Mouse (Mus musculus): ENCODE measurements around the gene Dpf2. TPM values are rescaled to one million over a fixed set of nuclear protein-coding genes. Genes with fewer than 3 reads are reported as not detected.
A peak's percentile ranks its signal among the peaks of the same experiment; 100 is the strongest.

Dpf2 gene
- polyA plus RNA-seq, 1 experiment from 2014 or later, result 131 TPM

DNA sequence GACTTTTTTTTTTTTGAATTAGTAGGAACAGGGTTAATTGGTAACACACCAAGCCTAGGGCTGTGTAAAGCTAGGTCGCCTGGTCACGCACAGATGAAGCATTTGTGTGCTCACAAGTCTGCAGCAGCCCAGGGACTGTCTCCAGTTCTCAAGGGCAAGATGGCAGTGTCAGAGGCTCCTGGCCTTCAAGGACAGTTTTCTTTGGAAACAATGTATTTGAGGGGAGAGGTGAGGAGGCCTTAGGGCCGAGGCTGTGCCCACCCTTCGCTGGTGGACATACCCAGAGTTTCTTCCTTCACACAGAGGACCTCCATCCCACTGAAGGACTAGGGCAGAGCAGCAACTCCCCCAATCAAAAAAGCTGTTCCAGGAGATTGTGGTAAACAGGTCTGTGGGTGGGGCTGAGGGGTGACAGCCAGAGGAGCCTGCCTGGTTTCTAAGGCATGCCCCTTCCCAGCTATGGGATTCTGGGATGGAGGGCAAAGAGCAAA is 65.5 kb downstream of the Dpf2 start:
- peak overlapping the region; percentile 49; the same call in 1 of the 2 replicates for H3K9ac ChIP-seq (ENCODE audit: low read length)
- WGBS, result 65% methylated on average over 4 of the region's 4 CpGs

DNA sequence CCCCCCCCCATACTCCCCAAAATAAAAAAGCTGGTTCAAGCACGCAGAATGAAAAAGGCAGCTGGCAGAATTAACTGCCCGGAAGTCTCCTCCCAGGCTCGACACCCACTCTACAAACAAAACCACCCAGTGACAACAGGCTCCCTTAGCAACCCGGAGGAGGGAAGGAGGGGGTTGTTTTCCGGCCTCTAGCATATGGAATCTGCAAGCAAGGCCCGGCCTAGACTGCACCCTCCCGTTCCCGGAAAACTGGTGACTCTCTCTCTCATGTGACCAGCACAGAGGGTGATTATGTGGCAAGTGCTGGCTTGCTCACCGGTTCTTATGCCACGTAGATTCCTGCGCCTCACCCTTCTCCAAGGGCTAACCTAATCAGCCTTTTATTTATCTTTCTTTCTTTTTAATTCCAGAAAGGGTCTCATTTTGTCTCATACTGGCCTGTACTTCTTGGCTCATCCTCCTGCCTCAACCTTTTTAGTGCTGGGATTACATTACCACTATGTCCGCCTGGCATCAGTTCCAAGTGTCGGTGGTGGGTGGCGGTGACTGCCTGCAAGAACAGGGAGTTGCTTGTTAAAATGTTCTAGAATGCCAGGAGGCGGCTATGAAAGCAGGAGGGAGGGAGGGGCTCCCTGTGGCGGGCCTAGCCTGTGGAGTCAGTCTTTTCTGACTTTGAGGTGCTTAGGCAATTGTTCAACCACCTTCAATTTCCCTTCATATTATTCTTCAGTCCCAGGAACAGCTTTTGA is 66.1 kb downstream of the Dpf2 start:
- peak; percentile 73 for ATAC-seq (replicated peaks; ENCODE audit: low FRiP score, low TSS enrichment, low read depth)

More for the DNA sequence above, 65.5 kb downstream of the Dpf2 start:
- Histone ChIP-seq H3K36me3 (ENCODE audit: control insufficient read depth, insufficient read depth, low read length) (peaks cover 9% of the 10 kb centered on the region; the same call in 1 of the 2 replicates), H3K27me3 (replicated peaks; ENCODE audit: control insufficient read depth, insufficient read depth, low read length) (no peaks in the 10 kb centered on the region), H3K4me1 (replicated peaks; ENCODE audit: control insufficient read depth, insufficient read depth, low read length) (peaks cover 61% of the 10 kb centered on the region), H3K4me2 (ENCODE audit: low read length) (peak overlapping the region; percentile 72), H3K27ac (ENCODE audit: low read depth) (peak overlapping the region; percentile 98), H3K9me3 (ENCODE audit: control insufficient read depth, low read length) (no peaks in the 10 kb centered on the region), H3K4me3 (ENCODE audit: low read depth, low read length) (no peak overlapping the region)
- ATAC-seq (replicated peaks; ENCODE audit: low FRiP score, low TSS enrichment, low read depth) (no peak), DNase-seq (ENCODE audit: low spot score) (no peak)

More for the DNA sequence above, 66.1 kb downstream of the Dpf2 start:
- Histone ChIP-seq H3K9me3 (ENCODE audit: control insufficient read depth, low read length) (no peaks in the 10 kb centered on the region), H3K4me3 (ENCODE audit: low read depth, low read length) (peak overlapping the region; percentile 36), H3K9ac (ENCODE audit: low read length) (peak overlapping the region; percentile 49), H3K36me3 (ENCODE audit: control insufficient read depth, insufficient read depth, low read length) (peaks cover 3% of the 10 kb centered on the region; the same call in 1 of the 2 replicates), H3K4me1 (replicated peaks; ENCODE audit: control insufficient read depth, insufficient read depth, low read length) (peaks cover 62% of the 10 kb centered on the region), H3K27ac (ENCODE audit: low read depth) (peak overlapping the region; percentile 98), H3K27me3 (replicated peaks; ENCODE audit: control insufficient read depth, insufficient read depth, low read length) (no peaks in the 10 kb centered on the region), H3K4me2 (ENCODE audit: low read length) (peak overlapping the region; percentile 72)
- 7% methylated on average over 16 of the region's 16 CpGs for WGBS
- peak; percentile 83 for DNase-seq (ENCODE audit: low spot score)

Other genes with a start within 250 kb of the Dpf2 start
- gene Sipa1, start 249.3 kb downstream of the Dpf2 start, polyA plus RNA-seq (2014; fragmentation: Nextera tagmentation; extraction: Ambion mirVana), result 18.0 and 21.7 TPM in 2 replicates
- gene Map3k11, start 224.3 kb downstream of the Dpf2 start, polyA plus RNA-seq (2014; fragmentation: Nextera tagmentation; extraction: Ambion mirVana), result 23.2 and 28.8 TPM in 2 replicates
- gene Pcnx3, start 224.1 kb downstream of the Dpf2 start, polyA plus RNA-seq (2014; fragmentation: Nextera tagmentation; extraction: Ambion mirVana), result 27.6 and 30.8 TPM in 2 replicates
- 0.30 and 0.45 TPM in 2 replicates for gene Kcnk7, start 208.6 kb downstream of the Dpf2 start, polyA plus RNA-seq (2014; fragmentation: Nextera tagmentation; extraction: Ambion mirVana)
- gene Ehbp1l1, start 186.7 kb downstream of the Dpf2 start, polyA plus RNA-seq (2014; fragmentation: Nextera tagmentation; extraction: Ambion mirVana), result 29.6 and 33.6 TPM in 2 replicates
- 85.8 and 95.7 TPM in 2 replicates for gene Fam89b, start 183.4 kb downstream of the Dpf2 start, polyA plus RNA-seq (2014; fragmentation: Nextera tagmentation; extraction: Ambion mirVana)
- 30.1 and 36.0 TPM in 2 replicates for gene Ltbp3, start 172.1 kb downstream of the Dpf2 start, polyA plus RNA-seq (2014; fragmentation: Nextera tagmentation; extraction: Ambion mirVana)
- gene Scyl1, start 141.6 kb downstream of the Dpf2 start, polyA plus RNA-seq (2014; fragmentation: Nextera tagmentation; extraction: Ambion mirVana), result 68.8 and 69.2 TPM in 2 replicates
- gene Frmd8, start 37.7 kb downstream of the Dpf2 start, polyA plus RNA-seq (2014; fragmentation: Nextera tagmentation; extraction: Ambion mirVana), result 18.2 and 18.9 TPM in 2 replicates
- gene Slc25a45, start 35.2 kb downstream of the Dpf2 start, polyA plus RNA-seq (2014; fragmentation: Nextera tagmentation; extraction: Ambion mirVana), result 2.1 and 2.5 TPM in 2 replicates
- gene Tigd3, start 18.9 kb downstream of the Dpf2 start, polyA plus RNA-seq (2014; fragmentation: Nextera tagmentation; extraction: Ambion mirVana), result 2.0 and 2.1 TPM in 2 replicates
- 7.0 and 9.3 TPM in 2 replicates for gene Cdc42ep2, start 11.8 kb upstream of the Dpf2 start, polyA plus RNA-seq (2014; fragmentation: Nextera tagmentation; extraction: Ambion mirVana)
- gene Pola2, start 51.2 kb upstream of the Dpf2 start, polyA plus RNA-seq (2014; fragmentation: Nextera tagmentation; extraction: Ambion mirVana), result 84.4 and 87.9 TPM in 2 replicates
- gene Slc22a20, start 73.1 kb upstream of the Dpf2 start, polyA plus RNA-seq (2014; fragmentation: Nextera tagmentation; extraction: Ambion mirVana), result not detected in 2 replicates
- 9.4 and 10.1 TPM in 2 replicates for gene Capn1, start 102.9 kb upstream of the Dpf2 start, polyA plus RNA-seq (2014; fragmentation: Nextera tagmentation; extraction: Ambion mirVana)
- gene Syvn1, start 133.6 kb upstream of the Dpf2 start, polyA plus RNA-seq (2014; fragmentation: Nextera tagmentation; extraction: Ambion mirVana), result 24.5 and 28.1 TPM in 2 replicates
- 82.1 and 82.5 TPM in 2 replicates for gene Mrpl49, start 144.8 kb upstream of the Dpf2 start, polyA plus RNA-seq (2014; fragmentation: Nextera tagmentation; extraction: Ambion mirVana)
- gene Fau, start 144.8 kb upstream of the Dpf2 start, polyA plus RNA-seq (2014; fragmentation: Nextera tagmentation; extraction: Ambion mirVana), result 1,017 and 1,054 TPM in 2 replicates
- 33.8 and 38.3 TPM in 2 replicates for gene Znhit2, start 148.2 kb upstream of the Dpf2 start, polyA plus RNA-seq (2014; fragmentation: Nextera tagmentation; extraction: Ambion mirVana)
- 30.6 and 31.4 TPM in 2 replicates for gene Tm7sf2, start 155.4 kb upstream of the Dpf2 start, polyA plus RNA-seq (2014; fragmentation: Nextera tagmentation; extraction: Ambion mirVana)
- 63.9 and 65.0 TPM in 2 replicates for gene Vps51, start 164.2 kb upstream of the Dpf2 start, polyA plus RNA-seq (2014; fragmentation: Nextera tagmentation; extraction: Ambion mirVana)
- gene Tmem262, start 167.0 kb upstream of the Dpf2 start, polyA plus RNA-seq (2014; fragmentation: Nextera tagmentation; extraction: Ambion mirVana), result not detected in 2 replicates
- 1.1 and 1.5 TPM in 2 replicates for gene Gm28374, start 169.2 kb upstream of the Dpf2 start, polyA plus RNA-seq (2014; fragmentation: Nextera tagmentation; extraction: Ambion mirVana)
- 70.9 and 77.0 TPM in 2 replicates for gene Zfpl1, start 171.9 kb upstream of the Dpf2 start, polyA plus RNA-seq (2014; fragmentation: Nextera tagmentation; extraction: Ambion mirVana)
- gene Cdca5, start 172.0 kb upstream of the Dpf2 start, polyA plus RNA-seq (2014; fragmentation: Nextera tagmentation; extraction: Ambion mirVana), result 43.3 and 44.1 TPM in 2 replicates
- gene AC131692.1, start 181.4 kb upstream of the Dpf2 start, polyA plus RNA-seq (2014; fragmentation: Nextera tagmentation; extraction: Ambion mirVana), result 0.22 and 0.59 TPM in 2 replicates
- 4.1 and 4.4 TPM in 2 replicates for gene Naaladl1, start 192.8 kb upstream of the Dpf2 start, polyA plus RNA-seq (2014; fragmentation: Nextera tagmentation; extraction: Ambion mirVana)
- gene Sac3d1, start 205.6 kb upstream of the Dpf2 start, polyA plus RNA-seq (2014; fragmentation: Nextera tagmentation; extraction: Ambion mirVana), result 53.9 and 59.9 TPM in 2 replicates
- 35.4 and 36.0 TPM in 2 replicates for gene Snx15, start 215.3 kb upstream of the Dpf2 start, polyA plus RNA-seq (2014; fragmentation: Nextera tagmentation; extraction: Ambion mirVana)
- gene Batf2, start 228.0 kb upstream of the Dpf2 start, polyA plus RNA-seq (2014; fragmentation: Nextera tagmentation; extraction: Ambion mirVana), result 0.30 and 1.1 TPM in 2 replicates
- 101 and 110 TPM in 2 replicates for gene Arl2, start 228.5 kb upstream of the Dpf2 start, polyA plus RNA-seq (2014; fragmentation: Nextera tagmentation; extraction: Ambion mirVana)